Mouse (Mus musculus): ENCODE results near the gene Stk11ip. TPM values are rescaled to one million over a fixed set of nuclear protein-coding genes. Genes with fewer than 3 reads are reported as not detected.

Stk11ip gene
- polyA plus RNA-seq, 1 experiment from 2014 or later: 19.6 TPM

Other genes with a start within 250 kb of the Stk11ip start
- 38.6 and 51.0 TPM in 2 replicates for gene Resp18, start 243.1 kb upstream of the Stk11ip start, polyA plus RNA-seq (2015; fragmentation: Nextera tagmentation; extraction: Ambion mirVana)
- gene Dnpep, start 203.5 kb upstream of the Stk11ip start, polyA plus RNA-seq (2015; fragmentation: Nextera tagmentation; extraction: Ambion mirVana): 162 and 163 TPM in 2 replicates
- gene Des, start 161.2 kb upstream of the Stk11ip start, polyA plus RNA-seq (2015; fragmentation: Nextera tagmentation; extraction: Ambion mirVana): 1.0 and 1.2 TPM in 2 replicates
- 9.9 and 11.4 TPM in 2 replicates for gene Speg, start 146.2 kb upstream of the Stk11ip start, polyA plus RNA-seq (2015; fragmentation: Nextera tagmentation; extraction: Ambion mirVana)
- 62.3 and 77.8 TPM in 2 replicates for gene Gmppa, start 85.6 kb upstream of the Stk11ip start, polyA plus RNA-seq (2015; fragmentation: Nextera tagmentation; extraction: Ambion mirVana)
- gene Asic4, start 71.1 kb upstream of the Stk11ip start, polyA plus RNA-seq (2015; fragmentation: Nextera tagmentation; extraction: Ambion mirVana): 2.8 and 4.1 TPM in 2 replicates
- 28.9 and 29.2 TPM in 2 replicates for gene Chpf, start 42.2 kb upstream of the Stk11ip start, polyA plus RNA-seq (2015; fragmentation: Nextera tagmentation; extraction: Ambion mirVana)
- 53.4 and 55.4 TPM in 2 replicates for gene Tmem198, start 42.0 kb upstream of the Stk11ip start, polyA plus RNA-seq (2015; fragmentation: Nextera tagmentation; extraction: Ambion mirVana)
- 21.7 and 21.9 TPM in 2 replicates for gene Obsl1, start 15.1 kb upstream of the Stk11ip start, polyA plus RNA-seq (2015; fragmentation: Nextera tagmentation; extraction: Ambion mirVana)
- gene Inha, start 14.5 kb upstream of the Stk11ip start, polyA plus RNA-seq (2015; fragmentation: Nextera tagmentation; extraction: Ambion mirVana): 13.8 and 15.0 TPM in 2 replicates
- 35.2 and 35.9 TPM in 2 replicates for gene Slc4a3, start 24.7 kb downstream of the Stk11ip start, polyA plus RNA-seq (2015; fragmentation: Nextera tagmentation; extraction: Ambion mirVana)